Mouse (Mus musculus) embryo, embryonic 10.5 days (tissue): ENCODE data around the gene Kalrn.
"Not testable (repeated sequence)": the region's sequence is repeated elsewhere in the genome, so short reads cannot be mapped to it uniquely, and the experiment has no call there.

Experiments used
- DNase-seq: peaks from one replicate; pipeline ENCODE4 v3.0.0-alpha.2; 2015; ENCODE audit warnings: low spot score

Gene Kalrn

GRCm38 (mm10) chr16:34314071-34314470, 259.3 kb downstream of the Kalrn start:
- DNase-seq = no peak

- no peak for DNase-seq
Measured at GRCm38 (mm10) chr16:34311577-34311976, 261.8 kb downstream of the Kalrn start.

DNA sequence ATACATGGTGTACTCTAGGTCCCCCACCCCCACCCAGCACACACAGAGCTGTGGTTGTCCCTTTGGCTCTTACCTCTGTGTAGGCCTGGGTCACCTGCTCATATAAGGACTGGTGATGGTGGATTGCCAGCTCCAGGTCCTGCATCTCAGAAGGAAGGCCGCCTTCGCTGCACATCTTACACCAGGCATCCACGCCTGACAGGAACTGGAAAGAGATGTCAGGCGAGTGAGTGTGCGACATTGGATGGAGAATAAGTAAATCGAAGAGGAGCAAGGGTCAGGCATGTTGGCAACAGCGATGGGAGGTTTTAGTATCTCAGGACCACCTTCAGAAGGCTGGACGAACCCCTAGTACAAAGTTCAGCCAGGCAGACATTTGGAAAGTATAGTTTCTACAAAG, 263.0 kb downstream of the Kalrn start:
- no peak for DNase-seq

- DNase-seq = no peak
Measured at GRCm38 (mm10) chr16:34308324-34308723, 265.0 kb downstream of the Kalrn start.

- DNase-seq = no peak
Measured at GRCm38 (mm10) chr16:34307458-34307857, 265.9 kb downstream of the Kalrn start.

DNA sequence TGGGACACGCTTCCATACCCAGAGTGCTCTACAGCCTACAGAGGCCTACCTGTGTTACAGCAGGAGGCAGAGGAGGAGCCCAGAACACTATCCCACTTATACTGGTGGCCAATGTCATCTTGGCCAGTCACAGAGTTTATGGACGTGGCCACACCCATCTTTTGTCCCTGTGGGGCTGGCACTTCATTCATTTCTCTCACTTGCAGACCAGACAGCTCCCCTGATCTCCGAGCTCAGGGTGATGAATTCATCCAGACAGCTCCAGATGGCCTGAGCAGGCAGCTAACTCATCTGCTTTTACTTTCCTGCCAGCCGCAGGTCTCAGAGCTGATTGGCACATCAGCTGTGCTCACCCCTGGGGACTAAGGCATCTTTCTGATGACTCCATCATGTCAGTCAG, 267.7 kb downstream of the Kalrn start:
- no peak for DNase-seq

- DNase-seq = not testable (repeated sequence)
Measured at GRCm38 (mm10) chr16:34303818-34304217, 269.5 kb downstream of the Kalrn start.

- DNase-seq = no peak
Measured at GRCm38 (mm10) chr16:34302503-34302902, 270.8 kb downstream of the Kalrn start.

DNA sequence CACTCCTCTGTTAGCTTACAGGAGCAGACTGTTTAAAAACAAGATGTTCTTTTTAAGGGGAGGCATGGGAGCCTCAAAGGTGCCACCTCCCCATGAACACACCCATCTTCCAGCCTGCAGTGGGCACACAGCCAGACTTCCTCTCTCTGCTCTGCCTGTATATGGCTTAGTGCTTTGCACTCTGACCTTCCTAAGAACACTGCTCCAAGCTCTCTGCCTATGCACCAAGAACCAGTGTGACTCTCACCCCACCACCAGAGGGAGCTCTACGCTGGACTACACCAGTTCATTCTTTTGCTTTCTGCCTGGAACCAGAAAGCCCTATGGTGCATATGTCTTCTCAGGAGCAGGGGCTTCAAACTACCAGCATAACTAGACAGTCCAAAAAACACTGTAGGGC, 271.3 kb downstream of the Kalrn start:
- no peak for DNase-seq

DNA sequence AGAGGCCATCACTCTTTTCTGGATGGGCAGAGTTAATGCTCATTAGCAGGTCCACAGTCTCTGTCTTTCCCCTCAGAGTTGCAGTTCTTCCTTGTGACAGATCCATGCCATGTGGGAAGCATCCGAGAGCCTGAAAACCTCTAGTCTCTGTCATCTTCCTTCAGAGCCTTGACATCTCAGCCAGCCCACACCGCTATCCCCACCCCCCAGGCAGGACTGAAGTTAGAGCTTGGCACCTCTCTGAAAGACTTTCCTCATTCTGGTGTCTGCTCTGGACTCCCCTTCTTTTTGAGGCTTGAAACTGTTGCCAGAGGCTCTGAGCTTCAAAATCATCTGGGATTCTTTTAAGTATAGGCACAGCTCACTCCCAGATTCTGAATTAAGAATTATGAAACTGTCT, 274.1 kb downstream of the Kalrn start:
- no peak for DNase-seq

GRCm38 (mm10) chr16:34297911-34298682, 275.2 kb downstream of the Kalrn start:
- DNase-seq = no peak

GRCm38 (mm10) chr16:34294568-34294967, 278.8 kb downstream of the Kalrn start:
- no peak for DNase-seq

DNA sequence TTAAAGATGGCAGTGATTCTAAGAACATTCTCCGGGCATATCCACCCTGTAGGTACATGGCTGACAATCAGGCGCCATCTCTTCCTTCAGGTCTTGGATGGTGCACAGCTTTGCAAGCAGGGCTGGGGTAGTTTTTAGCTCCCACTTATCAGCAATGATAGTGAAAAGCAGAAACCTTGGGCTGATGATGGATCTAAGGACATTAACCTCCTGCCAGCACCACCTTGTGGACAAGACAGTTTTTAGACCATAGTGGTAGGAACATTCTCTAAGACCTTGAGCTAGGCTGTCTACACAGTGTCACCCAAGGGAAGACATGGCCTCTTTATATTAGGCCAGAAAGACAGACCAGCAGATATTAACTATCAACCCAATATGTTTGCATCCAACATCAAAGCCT, 279.7 kb downstream of the Kalrn start:
- DNase-seq = no peak

- DNase-seq = peak; percentile 41
Measured at GRCm38 (mm10) chr16:34289583-34289982, 283.7 kb downstream of the Kalrn start.

DNA sequence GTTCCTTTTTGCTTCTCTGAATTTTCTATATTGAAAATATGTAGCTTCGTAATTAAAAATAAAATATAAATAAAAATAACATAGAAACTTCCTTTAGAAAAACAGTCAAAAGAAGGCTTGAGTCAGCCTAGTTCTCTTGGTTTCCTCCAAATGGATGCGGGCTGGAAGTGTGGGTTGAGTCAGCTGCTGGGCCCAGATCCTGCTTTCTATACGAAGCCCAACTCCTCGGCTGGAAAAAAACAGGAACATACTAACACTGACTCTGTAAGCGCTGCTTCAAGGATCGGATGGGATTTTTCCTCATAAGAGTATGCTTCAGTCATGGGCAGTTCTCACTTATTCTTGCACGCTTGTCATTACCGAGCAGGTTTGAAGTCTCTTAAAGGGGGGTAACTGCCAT, 291.3 kb downstream of the Kalrn start:
- no peak for DNase-seq

DNA sequence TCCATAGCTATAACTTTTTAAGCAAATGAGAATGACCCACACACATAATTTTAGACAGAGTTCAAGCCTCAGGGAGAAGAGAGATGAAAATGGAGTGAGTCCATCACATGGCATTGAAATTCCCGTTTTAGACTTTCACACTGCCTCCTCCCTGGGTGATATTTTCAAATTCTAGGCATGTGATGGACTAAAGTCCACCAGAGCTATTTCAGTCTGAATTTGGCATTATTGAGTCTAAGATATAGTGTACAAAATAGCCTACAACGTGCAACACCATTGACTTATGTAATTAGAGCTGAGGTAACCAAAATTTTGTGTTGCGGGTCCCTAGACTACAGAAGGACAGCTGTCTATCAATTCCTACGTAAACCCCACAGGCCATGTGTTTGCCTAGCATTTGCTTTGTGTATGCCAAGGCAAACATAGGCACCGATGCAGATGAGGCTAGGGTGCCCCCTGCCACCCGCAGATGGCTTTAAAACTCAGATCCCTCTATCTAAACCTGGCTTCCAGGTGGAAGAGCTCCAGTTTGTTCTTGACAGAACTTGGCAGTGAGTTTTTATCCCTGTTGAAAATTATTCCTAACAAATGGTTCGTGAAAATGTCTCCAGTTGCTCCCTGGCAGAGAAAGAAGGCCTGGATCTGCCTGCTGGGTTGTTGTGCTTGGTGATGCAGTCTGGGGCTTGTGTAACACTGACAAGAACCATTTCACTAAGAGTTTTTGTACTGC, 293.5 kb downstream of the Kalrn start:
- no peak for DNase-seq

- peak; percentile 45 for DNase-seq
Measured at GRCm38 (mm10) chr16:34278249-34278790, 295.0 kb downstream of the Kalrn start.

GRCm38 (mm10) chr16:34274607-34275006, 298.7 kb downstream of the Kalrn start:
- DNase-seq = no peak

DNA sequence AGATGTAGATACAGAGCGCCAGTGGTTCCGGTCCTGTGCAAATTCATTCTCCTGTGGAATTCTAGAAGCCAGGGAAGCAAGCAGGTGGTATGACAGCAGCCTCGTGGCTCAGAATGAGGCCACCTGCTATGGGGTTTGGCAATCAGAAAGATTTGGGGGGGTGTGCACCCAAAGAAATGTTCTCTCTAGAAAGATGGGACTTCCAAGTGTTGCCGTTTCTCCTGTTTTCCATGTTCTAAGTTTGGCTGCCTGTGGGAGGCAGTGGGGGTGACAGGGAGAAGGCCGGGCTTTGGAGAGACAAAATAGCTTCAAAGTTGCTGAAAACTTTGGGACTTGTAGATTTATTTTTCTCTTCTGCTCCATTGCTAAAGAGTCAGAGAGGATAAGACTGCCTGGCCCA, 301.9 kb downstream of the Kalrn start:
- DNase-seq = no peak

GRCm38 (mm10) chr16:34270681-34271080, 302.7 kb downstream of the Kalrn start:
- DNase-seq = no peak

DNA sequence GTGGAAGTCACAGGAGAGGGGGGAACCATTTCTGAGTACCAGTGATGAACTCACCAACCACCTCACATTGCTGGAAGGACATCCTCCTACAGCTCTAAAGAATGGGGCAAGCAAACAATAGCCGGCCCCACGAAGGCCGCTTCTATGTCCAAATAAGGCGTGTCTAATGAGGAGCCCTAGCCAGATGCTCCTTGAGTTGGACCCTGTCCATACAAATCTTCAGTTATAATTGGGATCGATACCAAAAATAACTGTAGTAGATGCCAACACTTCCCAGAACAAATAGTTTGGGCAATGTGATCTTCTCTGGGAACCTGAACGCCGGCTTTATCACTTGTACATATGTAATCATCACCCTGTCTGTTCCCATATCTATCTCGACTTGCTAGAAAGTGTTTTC, 303.7 kb downstream of the Kalrn start:
- DNase-seq = no peak

- no peak for DNase-seq
Measured at GRCm38 (mm10) chr16:34267751-34268150, 305.6 kb downstream of the Kalrn start.

GRCm38 (mm10) chr16:34264671-34265070, 308.7 kb downstream of the Kalrn start:
- DNase-seq = no peak
